Mouse (Mus musculus): ENCODE measurements around the gene Mdc1. TPM values are rescaled to one million over a fixed set of nuclear protein-coding genes. Genes with fewer than 3 reads are reported as not detected.

Gene Mdc1
- total RNA-seq, 4 experiments from 2014 or later, result 11.5 to 12.8 (median 12.0) TPM

- peak; percentile 95 for DNase-seq (ENCODE audit: low spot score)
Measured at GRCm38 (mm10) chr17:35879245-35880057, 38.1 kb downstream of the Mdc1 start, which contains the start of gene Dhx16. Gene Dhx16, plus strand, starts transcription at chr17:35879819.

GRCm38 (mm10) chr17:35882924-35883323 is 41.6 kb downstream of the Mdc1 start:
- DNase-seq (ENCODE audit: low spot score), result no peak

GRCm38 (mm10) chr17:35883777-35884176 is 42.5 kb downstream of the Mdc1 start:
- DNase-seq (ENCODE audit: low spot score), result no peak

GRCm38 (mm10) chr17:35887725-35888124 is 46.4 kb downstream of the Mdc1 start:
- DNase-seq (ENCODE audit: low spot score), result no peak

DNA sequence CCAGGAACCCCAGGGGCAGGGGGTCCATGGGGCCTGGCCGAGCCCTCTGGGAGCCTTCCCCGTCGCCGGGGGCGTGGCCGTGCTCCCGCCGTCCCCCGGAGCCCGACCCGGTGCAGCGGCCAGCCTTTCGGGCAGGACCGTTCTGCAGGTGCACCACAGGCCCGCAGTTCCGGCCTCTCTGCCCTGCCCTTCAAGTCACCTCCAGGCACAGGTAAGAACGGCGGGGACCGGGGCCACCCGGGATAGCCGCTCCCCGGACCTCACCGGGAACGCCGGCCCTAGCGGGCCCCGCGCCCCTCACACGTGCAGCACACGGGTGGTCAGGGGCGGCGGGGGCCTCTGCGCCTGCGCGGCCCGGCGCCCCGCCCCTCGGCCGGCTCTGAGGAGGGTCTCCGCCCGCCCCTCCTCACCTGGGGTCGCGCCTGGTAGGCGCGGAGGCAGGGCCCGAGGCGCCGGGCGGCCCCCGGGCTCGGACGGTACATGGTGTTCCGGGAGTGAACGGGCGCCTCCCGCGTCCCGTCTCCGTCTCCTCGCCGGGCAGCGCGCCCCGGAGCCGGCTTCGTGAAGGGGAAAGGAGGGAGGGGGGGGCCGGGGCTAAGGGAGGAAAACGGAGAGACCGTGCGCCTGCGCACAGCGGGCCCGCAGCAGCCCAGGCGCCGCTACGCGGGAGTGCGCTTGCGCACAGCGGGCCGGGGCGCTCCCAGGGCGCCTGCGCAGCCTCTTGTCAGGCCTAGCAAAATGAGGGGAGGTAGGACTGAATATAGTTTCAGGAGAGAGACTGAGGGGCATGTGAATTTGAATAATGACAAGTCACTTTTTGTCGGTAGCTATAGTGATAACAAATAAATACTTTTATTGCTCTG is 55.7 kb downstream of the Mdc1 start, which contains the start of gene 2310061I04Rik:
Gene 2310061I04Rik, minus strand, starts transcription at position 651 of the 863 bp plus-strand sequence.
- DNase-seq (ENCODE audit: low spot score), result peak; percentile 89

DNA sequence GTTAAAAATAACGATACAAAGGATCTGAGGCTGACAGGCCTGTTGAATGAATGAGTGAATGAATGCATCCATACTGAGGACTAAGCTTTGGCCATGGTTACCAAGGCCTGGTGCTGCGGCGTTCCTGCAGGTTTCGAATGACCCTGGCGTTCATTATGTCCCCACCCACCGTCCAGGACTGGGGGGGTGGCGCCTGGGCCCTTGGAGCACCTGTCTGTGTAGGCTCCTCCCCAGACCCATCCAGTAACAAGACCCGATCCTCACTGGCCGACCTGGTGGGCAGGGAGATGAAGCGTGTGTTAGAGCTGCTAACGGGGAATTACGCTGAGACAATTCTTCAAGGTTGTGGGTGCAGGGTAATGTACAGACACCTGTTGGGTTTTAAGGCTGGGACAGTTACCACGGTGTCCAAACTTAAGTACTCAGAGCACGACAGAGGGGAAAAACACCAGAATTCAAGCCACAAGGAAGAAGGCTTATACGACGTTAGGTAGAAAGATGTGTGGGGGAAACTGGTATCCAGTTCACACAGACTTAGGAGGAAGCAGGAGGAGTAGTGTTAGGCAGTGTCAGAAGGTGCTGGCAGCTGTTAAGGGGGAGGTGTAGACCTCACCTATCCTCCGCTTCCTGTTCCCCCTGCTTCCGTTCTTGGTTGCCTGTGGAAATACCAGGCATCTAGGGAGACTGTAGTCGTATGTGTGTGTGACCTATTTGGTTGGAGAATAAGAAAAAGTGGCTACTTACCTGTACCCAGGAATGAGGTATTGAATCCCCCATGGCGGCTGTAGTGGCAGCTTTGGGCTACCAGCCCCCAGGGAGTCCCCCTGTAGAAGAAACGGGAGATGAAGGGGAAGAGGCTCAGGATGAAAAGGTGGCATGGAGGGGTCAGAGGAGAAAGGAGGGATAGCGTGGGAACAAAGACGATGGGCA is 56.6 kb downstream of the Mdc1 start:
- no peak for DNase-seq (ENCODE audit: low spot score)

DNA sequence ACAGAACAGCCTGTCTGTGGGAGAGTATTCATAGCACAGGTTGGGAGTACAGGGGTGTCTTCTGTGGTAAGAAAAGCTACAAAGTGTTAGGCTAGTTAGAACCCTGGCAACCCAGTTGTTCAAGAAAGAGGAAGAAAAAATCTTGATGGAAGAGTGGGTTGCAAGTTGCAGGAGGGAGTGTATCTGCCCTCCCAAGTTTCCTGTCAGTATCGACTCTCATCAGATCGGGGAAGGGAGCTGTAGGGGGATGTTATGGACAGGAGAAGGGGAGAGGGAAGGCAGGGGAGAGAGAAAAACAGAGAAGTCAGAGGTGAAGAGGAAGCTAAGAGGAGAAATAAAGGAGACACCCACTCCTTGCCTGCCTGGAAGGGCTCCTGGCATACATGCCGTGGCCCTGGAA is 59.3 kb downstream of the Mdc1 start:
- no peak for DNase-seq (ENCODE audit: low spot score)

GRCm38 (mm10) chr17:35903343-35903991 is 62.2 kb downstream of the Mdc1 start:
- peak; percentile 52 for DNase-seq (ENCODE audit: low spot score)

DNA sequence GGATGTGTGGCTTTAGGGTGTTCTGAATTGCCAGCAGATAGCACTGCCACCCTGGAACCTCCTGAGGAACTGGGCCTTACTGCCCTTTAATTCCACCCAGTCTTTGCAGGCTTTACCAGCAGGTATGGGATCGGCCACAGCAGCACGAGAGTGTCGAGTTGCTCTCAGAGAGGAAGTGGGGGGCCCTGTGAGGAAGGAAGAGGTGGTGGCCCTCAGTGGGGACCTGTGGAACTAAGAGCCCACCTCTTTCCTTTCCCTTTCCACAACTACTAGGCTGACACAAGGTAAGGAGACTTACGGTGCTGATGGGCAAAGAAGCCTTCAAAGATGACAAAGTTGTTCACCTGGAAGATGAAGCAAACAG is 62.7 kb downstream of the Mdc1 start:
- DNase-seq (ENCODE audit: low spot score), result no peak

DNA sequence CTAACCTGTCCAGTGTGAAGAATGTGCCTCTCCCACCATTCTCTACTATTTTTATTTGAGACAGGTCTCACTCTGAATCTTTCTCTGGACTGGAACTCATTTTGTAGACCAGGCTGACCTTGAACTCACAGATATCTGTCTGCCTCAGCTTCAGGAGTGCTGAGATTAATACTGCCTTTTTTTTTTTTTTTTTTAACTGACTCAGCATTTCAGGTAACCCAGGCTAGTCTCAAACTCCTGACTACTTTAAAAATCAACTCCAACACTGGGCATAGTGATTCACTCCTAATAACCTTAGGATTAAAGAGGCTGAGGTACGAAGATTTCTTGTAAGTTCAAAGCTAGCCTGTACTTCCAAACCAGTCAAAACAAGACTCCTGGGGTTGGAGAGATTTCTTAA is 64.3 kb downstream of the Mdc1 start:
- DNase-seq (ENCODE audit: low spot score), result no peak

GRCm38 (mm10) chr17:35907609-35908008 is 66.3 kb downstream of the Mdc1 start:
- no peak for DNase-seq (ENCODE audit: low spot score)

Small RNA genes lying within 50 kb of the gene (microRNA-seq; reads per million reads assigned to microRNA genes)
- gene Gm28033, result not detected

Other genes with a start within 250 kb of the Mdc1 start
- not detected for gene Sfta2, start 240.0 kb upstream of the Mdc1 start, total RNA-seq (2022)
- not detected for gene Gm9573, start 214.9 kb upstream of the Mdc1 start, total RNA-seq (2022)
- gene Mucl3, start 197.8 kb upstream of the Mdc1 start, total RNA-seq (2022), result not detected
- 10 to 100 TPM; 30.4 to 34.9 (median 31.8) TPM for gene Vars2, start 173.9 kb upstream of the Mdc1 start, total RNA-seq (2022)
- gene Gtf2h4, start 167.8 kb upstream of the Mdc1 start, total RNA-seq (2022), result 10 to 100 TPM; 18.4 to 22.2 (median 21.2) TPM
- gene Ddr1, start 136.9 kb upstream of the Mdc1 start, total RNA-seq (2022), result 10 to 100 TPM; 23.8 to 30.0 (median 29.5) TPM
- gene Ier3, start 19.8 kb upstream of the Mdc1 start, total RNA-seq (2022), result 10 to 100 TPM; 31.3 to 64.3 (median 38.9) TPM
- gene Flot1, start 18.3 kb upstream of the Mdc1 start, total RNA-seq (2022), result 100 to 1,000 TPM; 154 to 174 (median 157) TPM
- 10 to 100 TPM; 65.2 to 94.6 (median 72.1) TPM for gene Tubb5, start 3.2 kb upstream of the Mdc1 start, total RNA-seq (2022)
- 1 to 10 TPM; 1.7 to 2.9 (median 1.8) TPM for gene Nrm, start 19.8 kb downstream of the Mdc1 start, total RNA-seq (2022)
- gene Ppp1r18, start 24.1 kb downstream of the Mdc1 start, total RNA-seq (2022), result 10 to 100 TPM; 10.5 to 13.5 (median 11.8) TPM
- gene Dhx16, start 38.3 kb downstream of the Mdc1 start, total RNA-seq (2022), result 10 to 100 TPM; 18.7 to 20.8 (median 20.1) TPM
- 100 to 1,000 TPM in 3 of 4 experiments, 10 to 100 TPM in 1; 85.5 to 115 (median 106) TPM for gene 2310061I04Rik, start 55.9 kb downstream of the Mdc1 start, total RNA-seq (2022)
- 1 to 10 TPM; 6.6 to 9.3 (median 8.3) TPM for gene Atat1, start 68.6 kb downstream of the Mdc1 start, total RNA-seq (2022)
- 10 to 100 TPM; 56.1 to 73.8 (median 57.0) TPM for gene Mrps18b, start 74.9 kb downstream of the Mdc1 start, total RNA-seq (2022)
- gene Ppp1r10, start 74.9 kb downstream of the Mdc1 start, total RNA-seq (2022), result 10 to 100 TPM; 22.7 to 42.3 (median 25.8) TPM
- gene Abcf1, start 128.2 kb downstream of the Mdc1 start, total RNA-seq (2022), result 10 to 100 TPM; 70.8 to 76.2 (median 72.2) TPM
- 10 to 100 TPM; 32.1 to 41.0 (median 35.1) TPM for gene Gnl1, start 138.3 kb downstream of the Mdc1 start, total RNA-seq (2022)
- gene Prr3, start 138.7 kb downstream of the Mdc1 start, total RNA-seq (2022), result 1 to 10 TPM; 2.0 to 4.0 (median 2.9) TPM
- 1 to 10 TPM; 6.1 to 7.4 (median 7.1) TPM for gene H2-T24, start 179.0 kb downstream of the Mdc1 start, total RNA-seq (2022)
- gene H2-T23, start 191.3 kb downstream of the Mdc1 start, total RNA-seq (2022), result 10 to 100 TPM; 26.8 to 28.5 (median 27.9) TPM
- 10 to 100 TPM; 10.4 to 14.0 (median 13.0) TPM for gene H2-T22, start 201.2 kb downstream of the Mdc1 start, total RNA-seq (2022)
- gene Gm6034, start 201.4 kb downstream of the Mdc1 start, total RNA-seq (2022), result not detected
- gene Gm11127, start 216.9 kb downstream of the Mdc1 start, total RNA-seq (2022), result 1 to 10 TPM; 4.0 to 5.5 (median 4.9) TPM